9 mouse cellular contexts compared by ENCODE assay signal in the genomic region with DNA sequence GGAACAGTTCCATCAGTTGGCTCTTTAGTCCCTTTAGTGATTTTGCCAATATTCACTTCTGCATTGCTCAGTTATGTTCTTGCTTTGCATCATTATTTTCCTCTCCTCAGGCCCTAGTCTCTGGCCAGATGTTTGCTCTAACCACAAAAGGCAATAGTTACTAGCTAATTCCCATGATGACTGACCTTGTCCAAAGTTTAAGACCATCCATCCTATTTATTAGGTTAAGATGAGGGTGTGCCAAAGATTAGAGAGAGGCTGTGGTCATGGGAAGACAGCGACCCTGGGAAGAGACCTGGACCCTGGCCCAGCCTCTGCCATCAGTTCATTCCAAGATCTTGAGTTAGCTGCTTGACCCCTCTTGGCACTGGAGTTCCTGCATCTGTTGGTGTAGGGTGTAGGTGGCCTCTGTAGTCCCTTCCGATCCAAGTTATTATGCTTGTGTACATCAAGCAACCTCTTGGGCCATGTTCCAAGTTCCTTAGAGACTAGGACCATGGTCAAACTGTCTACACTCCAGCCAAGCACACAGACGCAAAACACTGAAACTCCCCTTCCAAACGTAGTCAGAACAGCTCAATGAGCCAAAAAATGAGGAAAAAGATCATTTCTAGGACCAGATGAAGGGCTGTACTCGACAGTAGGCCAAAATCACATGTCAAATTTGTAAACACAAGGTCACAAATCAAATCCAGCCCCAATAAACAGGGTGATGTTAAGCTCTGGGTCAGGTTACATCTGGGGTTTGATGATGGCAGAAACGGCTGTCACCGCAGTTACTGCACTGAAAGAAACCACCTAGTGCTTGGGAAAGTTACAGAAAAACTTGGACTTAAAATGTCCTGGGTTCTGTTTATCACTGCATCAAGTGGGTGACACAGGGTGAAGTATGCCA.
A peak's percentile ranks its signal among the peaks of the same experiment; 100 is the strongest.
DNase-seq lines count a peak whose midpoint lies in the region; ATAC-seq and TF ChIP-seq lines count a peak whose summit lies in the region.
"Had no signal": no experiment of that assay in that cellular context is flagged by ENCODE, and none has a peak within 500 bp of the region (broad histone marks: within the 10 kb centered on the region; RNA-seq: fewer than 3 reads in every experiment).

No protein-coding gene starts in this region.

- H3K9ac ChIP-seq in liver, postnatal 0 days (replicated peaks) = no peak overlapping the region
- H3K9ac ChIP-seq in liver, embryonic 11.5 days (ENCODE audit: low read depth, low read length) = no peak overlapping the region
- no peak overlapping the region for H3K9ac ChIP-seq in limb, embryonic 14.5 days (ENCODE audit: low read depth, low read length, severe bottlenecking)
- H3K9ac ChIP-seq in forebrain, embryonic 14.5 days (ENCODE audit: low read length) = no peak overlapping the region
- H3K9ac ChIP-seq: midbrain, embryonic 12.5 days had no signal

- no peak; the same call in 1 of the 2 replicates for TF ChIP-seq EP300 in liver, postnatal 0 days (IDR thresholded peaks at IDR 0.05; ENCODE audit: low read depth)

- no peaks in the 10 kb centered on the region for H3K9me3 ChIP-seq in liver, postnatal 0 days (ENCODE audit: low read length)
- H3K9me3 ChIP-seq in liver, embryonic 11.5 days (ENCODE audit: control insufficient read depth, low read length) = no peaks in the 10 kb centered on the region
- H3K9me3 ChIP-seq in limb, embryonic 14.5 days (ENCODE audit: control insufficient read depth, low read length) = no peaks in the 10 kb centered on the region
- H3K9me3 ChIP-seq in forebrain, embryonic 14.5 days (replicated peaks; ENCODE audit: control insufficient read depth, low read length) = no peaks in the 10 kb centered on the region
- H3K9me3 ChIP-seq: midbrain, embryonic 12.5 days had no signal

- H3K27me3 ChIP-seq in liver, postnatal 0 days (ENCODE audit: insufficient read depth, low read length) = no peaks in the 10 kb centered on the region
- no peaks in the 10 kb centered on the region for H3K27me3 ChIP-seq in liver, embryonic 11.5 days (replicated peaks; ENCODE audit: control insufficient read depth, insufficient read depth, low read length)
- H3K27me3 ChIP-seq in limb, embryonic 14.5 days (ENCODE audit: control insufficient read depth, insufficient read depth, low read length) = no peaks in the 10 kb centered on the region
- H3K27me3 ChIP-seq in forebrain, embryonic 14.5 days (replicated peaks; ENCODE audit: control insufficient read depth, insufficient read depth, low read length) = no peaks in the 10 kb centered on the region
- H3K27me3 ChIP-seq: midbrain, embryonic 12.5 days had no signal

- no peak for TF ChIP-seq POLR2A in limb, embryonic 14.5 days (IDR thresholded peaks at IDR 0.05; ENCODE audit: borderline replicate concordance, extremely low read depth, insufficient read depth, insufficient read length)

- intact Hi-C loops in heart, postnatal 10 days (cut with DNase I) = no loop called here

- no peak overlapping the region for H3K4me2 ChIP-seq in liver, postnatal 0 days (ENCODE audit: low read depth, low read length)
- no peak overlapping the region for H3K4me2 ChIP-seq in liver, embryonic 11.5 days
- no peak overlapping the region for H3K4me2 ChIP-seq in limb, embryonic 14.5 days (replicated peaks; ENCODE audit: low read depth, low read length, severe bottlenecking)
- H3K4me2 ChIP-seq in forebrain, embryonic 14.5 days (ENCODE audit: low read length) = no peak overlapping the region
- H3K4me2 ChIP-seq: midbrain, embryonic 12.5 days had no signal

- 62% methylated on average over 7 of the region's 7 CpGs for WGBS in liver, postnatal 0 days (ENCODE audit: insufficient replicate concordance)
- 66% methylated on average over 7 of the region's 7 CpGs for WGBS in liver, embryonic 11.5 days
- WGBS in limb, embryonic 14.5 days = 41% methylated on average over 7 of the region's 7 CpGs
- WGBS in forebrain, embryonic 14.5 days = 84% methylated on average over 7 of the region's 7 CpGs

- no peaks in the 10 kb centered on the region for H3K4me1 ChIP-seq in liver, postnatal 0 days (ENCODE audit: insufficient read depth)
- H3K4me1 ChIP-seq in liver, embryonic 11.5 days (replicated peaks; ENCODE audit: control insufficient read depth, insufficient read depth, low read length) = no peaks in the 10 kb centered on the region
- H3K4me1 ChIP-seq in limb, embryonic 14.5 days (ENCODE audit: control insufficient read depth, insufficient read depth, low read length) = peaks cover 9% of the 10 kb centered on the region; the same call in 1 of the 2 replicates
- no peaks in the 10 kb centered on the region for H3K4me1 ChIP-seq in forebrain, embryonic 14.5 days (ENCODE audit: control insufficient read depth, insufficient read depth, low read length)
- H3K4me1 ChIP-seq: midbrain, embryonic 12.5 days had no signal

- no peak for ATAC-seq in liver, postnatal 0 days
- no peak for ATAC-seq in liver, embryonic 11.5 days (replicated peaks; ENCODE audit: low FRiP score)
- ATAC-seq in limb, embryonic 14.5 days (ENCODE audit: low FRiP score, low read depth) = no peak
- no peak for ATAC-seq in forebrain, embryonic 14.5 days

- H3K27ac ChIP-seq in liver, postnatal 0 days (ENCODE audit: low read depth) = no peak overlapping the region
- no peak overlapping the region for H3K27ac ChIP-seq in liver, embryonic 11.5 days (ENCODE audit: low read depth, low read length)
- no peak overlapping the region for H3K27ac ChIP-seq in limb, embryonic 14.5 days (replicated peaks; ENCODE audit: low read depth, low read length)
- no peak overlapping the region for H3K27ac ChIP-seq in forebrain, embryonic 14.5 days (ENCODE audit: low read depth, low read length)
- H3K27ac ChIP-seq: midbrain, embryonic 12.5 days had no signal

- peak; percentile 22 for DNase-seq in liver, postnatal 0 days
- DNase-seq in liver, embryonic 11.5 days (ENCODE audit: low spot score) = no peak
- peak; percentile 56 to 80 for DNase-seq in heart, postnatal 10 days
- DNase-seq in limb, embryonic 14.5 days (ENCODE audit: low spot score) = peak; percentile 79
- DNase-seq in urinary bladder, postnatal 14 days (ENCODE audit: low spot score) = peak; percentile 83
- DNase-seq in forebrain, embryonic 14.5 days (ENCODE audit: low spot score) = no peak
- no peak for DNase-seq in layer of hippocampus, postnatal 14 days (ENCODE audit: low spot score in 2 of 2)
- no peak for DNase-seq in cerebellum, postnatal 36 days

- H3K36me3 ChIP-seq in liver, postnatal 0 days (replicated peaks; ENCODE audit: insufficient read depth, low read length) = no peaks in the 10 kb centered on the region
- no peaks in the 10 kb centered on the region for H3K36me3 ChIP-seq in liver, embryonic 11.5 days (ENCODE audit: control insufficient read depth, insufficient read depth, low read length)
- H3K36me3 ChIP-seq in limb, embryonic 14.5 days (ENCODE audit: control insufficient read depth, insufficient read depth, low read length) = no peaks in the 10 kb centered on the region
- H3K36me3 ChIP-seq in forebrain, embryonic 14.5 days (ENCODE audit: control insufficient read depth, insufficient read depth, low read length) = no peaks in the 10 kb centered on the region
- H3K36me3 ChIP-seq: midbrain, embryonic 12.5 days had no signal

- no peak overlapping the region for H3K4me3 ChIP-seq in liver, postnatal 0 days (ENCODE audit: low read depth, low read length)
- H3K4me3 ChIP-seq in liver, embryonic 11.5 days (ENCODE audit: low read depth, low read length) = no peak overlapping the region
- no peak overlapping the region for H3K4me3 ChIP-seq in limb, embryonic 14.5 days (replicated peaks; ENCODE audit: low read length)
- no peak overlapping the region for H3K4me3 ChIP-seq in forebrain, embryonic 14.5 days (ENCODE audit: low read depth, low read length)
- H3K4me3 ChIP-seq: midbrain, embryonic 12.5 days had no signal

- no peak for TF ChIP-seq CTCF in liver, postnatal 0 days (IDR thresholded peaks at IDR 0.05; ENCODE audit: low read depth)

Comparison
In these comparisons a context has a peak if more than half of its experiments do, and no peak if none do; other contexts are left out.
1. DNase-seq: peak in liver, postnatal 0 days (single experiment), heart, postnatal 10 days (2 of 2), limb, embryonic 14.5 days (single experiment) and urinary bladder, postnatal 14 days (single experiment); none in liver, embryonic 11.5 days (single experiment), forebrain, embryonic 14.5 days (single experiment), layer of hippocampus, postnatal 14 days (0 of 2) and cerebellum, postnatal 36 days (0 of 2).